Mouse (Mus musculus) hindbrain, embryonic 13.5 days (tissue): ENCODE results near the gene Fcgr4. TPM values are rescaled to one million over a fixed set of nuclear protein-coding genes. Genes with fewer than 3 reads are reported as not detected.

Experiments
- ATAC-seq: fragments of 200-750 bp; cut with Nextera tagmentation; 2 replicates; pipeline ENCODE4 v1.8.0; 2017; ENCODE audit warnings: moderate TSS enrichment; ENCODE audit not compliant: low FRiP score
- H3K27ac ChIP-seq: fragments of 300-500 bp; sonication (generic); 2 replicates; pipeline ENCODE4 v1.5.1; 2015; ENCODE audit warnings: inconsistent platforms, mild to moderate bottlenecking, moderate library complexity
- H3K27me3 ChIP-seq: fragments of 300-500 bp; sonication (generic); 2 replicates; pipeline ENCODE4 v1.6.1; 2015; ENCODE audit warnings: mild to moderate bottlenecking, inconsistent platforms
- H3K36me3 ChIP-seq: fragments of 300-500 bp; sonication (generic); 2 replicates; pipeline ENCODE4 v1.6.1; 2015; ENCODE audit warnings: mild to moderate bottlenecking, inconsistent platforms
- H3K4me1 ChIP-seq: fragments of 300-500 bp; sonication (generic); replicated peaks from 2 replicates; pipeline ENCODE4 v1.6.1; 2015; ENCODE audit warnings: inconsistent platforms
- H3K4me2 ChIP-seq: fragments of 300-500 bp; sonication (generic); 2 replicates; pipeline ENCODE4 v1.6.1; 2015; ENCODE audit warnings: inconsistent platforms, mild to moderate bottlenecking, moderate library complexity
- H3K4me3 ChIP-seq: fragments of 300-500 bp; sonication (generic); 2 replicates; pipeline ENCODE4 v1.5.1; 2015; ENCODE audit warnings: mild to moderate bottlenecking, inconsistent platforms
- H3K9ac ChIP-seq: fragments of 300-500 bp; sonication (generic); 2 replicates; pipeline ENCODE4 v1.6.1; 2015; ENCODE audit warnings: mild to moderate bottlenecking, inconsistent platforms
- H3K9me3 ChIP-seq: fragments of 300-500 bp; sonication (generic); 2 replicates; pipeline ENCODE4 v1.6.1; 2016; ENCODE audit warnings: inconsistent platforms
- WGBS: fragments of 180-500 bp; shearing (Covaris S2); methylation state at CpG from one replicate; pipeline ENCODE4 v1.1.7; 2015; 5-methylcytosine and 5-hydroxymethylcytosine counted together
- polyA plus RNA-seq: library from polyadenylated mRNA; unstranded; fragments of >200 nt; fragmentation: Nextera tagmentation; extraction: Ambion mirVana; gene quantifications from 2 replicates; pipeline ENCODE4 v1.2.1, GENCODE M21; 2015

Fcgr4 gene
- polyA plus RNA-seq, 1 experiment from 2014 or later, result 0.31 TPM

GRCm38 (mm10) chr1:170989656-170990055 lies 29.1 kb upstream of the Fcgr4 start:
- ATAC-seq, result no peak
- Histone ChIP-seq H3K4me2 (no peak overlapping the region), H3K4me3 (no peak overlapping the region), H3K36me3 (no peaks in the 10 kb centered on the region), H3K4me1 (no peaks in the 10 kb centered on the region), H3K9me3 (no peaks in the 10 kb centered on the region), H3K27ac (no peak overlapping the region), H3K9ac (no peak overlapping the region), H3K27me3 (no peaks in the 10 kb centered on the region)
- 79% methylated on average over 9 of the region's 9 CpGs for WGBS

GRCm38 (mm10) chr1:170992550-170992949 lies 26.2 kb upstream of the Fcgr4 start:
- no peak overlapping the region for H3K27ac ChIP-seq
- no peaks in the 10 kb centered on the region for H3K27me3 ChIP-seq
- H3K9me3 ChIP-seq, result no peaks in the 10 kb centered on the region
- H3K4me1 ChIP-seq, result no peaks in the 10 kb centered on the region
- WGBS, result 68% methylated on average over 5 of the region's 5 CpGs
- H3K36me3 ChIP-seq, result no peaks in the 10 kb centered on the region
- no peak for ATAC-seq
- H3K9ac ChIP-seq, result no peak overlapping the region
- no peak overlapping the region for H3K4me3 ChIP-seq
- H3K4me2 ChIP-seq, result no peak overlapping the region

- H3K9me3 ChIP-seq, result no peaks in the 10 kb centered on the region
- 87% methylated on average over 3 of the region's 3 CpGs for WGBS
- H3K4me1 ChIP-seq, result no peaks in the 10 kb centered on the region
- no peak for ATAC-seq
- no peak overlapping the region for H3K4me2 ChIP-seq
- H3K27me3 ChIP-seq, result no peaks in the 10 kb centered on the region; the same call in 1 of the 2 replicates
- H3K4me3 ChIP-seq, result no peak overlapping the region
- no peaks in the 10 kb centered on the region for H3K36me3 ChIP-seq
- H3K9ac ChIP-seq, result no peak overlapping the region
- no peak overlapping the region for H3K27ac ChIP-seq
These were observed 22.7 kb upstream of the Fcgr4 start for GRCm38 (mm10) chr1:170996034-170996433.

- no peak for ATAC-seq
- Histone ChIP-seq H3K4me2 (no peak overlapping the region), H3K27me3 (no peaks in the 10 kb centered on the region; the same call in 1 of the 2 replicates), H3K4me3 (no peak overlapping the region), H3K27ac (no peak overlapping the region), H3K36me3 (no peaks in the 10 kb centered on the region), H3K9me3 (no peaks in the 10 kb centered on the region), H3K9ac (no peak overlapping the region), H3K4me1 (no peaks in the 10 kb centered on the region)
- WGBS, result 38% methylated on average over 3 of the region's 3 CpGs
These were observed 22.0 kb upstream of the Fcgr4 start for GRCm38 (mm10) chr1:170996753-170997152.

GRCm38 (mm10) chr1:170997756-170998655 lies 20.7 kb upstream of the Fcgr4 start:
- Histone ChIP-seq H3K4me1 (no peaks in the 10 kb centered on the region), H3K27me3 (no peaks in the 10 kb centered on the region; the same call in 1 of the 2 replicates), H3K9me3 (no peaks in the 10 kb centered on the region), H3K9ac (0 out of 2 replicates have a peak overlapping the region, but pooled peaks have one; percentile 14), H3K36me3 (no peaks in the 10 kb centered on the region), H3K27ac (no peak overlapping the region), H3K4me3 (no peak overlapping the region), H3K4me2 (peak overlapping the region; percentile 27; the same call in 1 of the 2 replicates)
- ATAC-seq, result no peak
- WGBS, result 71% methylated on average over 21 of the region's 21 CpGs

- Histone ChIP-seq H3K4me2 (no peak overlapping the region), H3K9me3 (no peaks in the 10 kb centered on the region), H3K36me3 (no peaks in the 10 kb centered on the region), H3K4me1 (no peaks in the 10 kb centered on the region), H3K27me3 (no peaks in the 10 kb centered on the region; the same call in 1 of the 2 replicates), H3K27ac (no peak overlapping the region), H3K9ac (no peak overlapping the region), H3K4me3 (no peak overlapping the region)
- ATAC-seq, result no peak
These were observed 18.9 kb upstream of the Fcgr4 start for GRCm38 (mm10) chr1:170999811-171000210.

GRCm38 (mm10) chr1:171005081-171005480 lies 13.6 kb upstream of the Fcgr4 start:
- H3K4me2 ChIP-seq, result no peak overlapping the region
- no peak for ATAC-seq
- H3K27me3 ChIP-seq, result no peaks in the 10 kb centered on the region
- H3K9me3 ChIP-seq, result no peaks in the 10 kb centered on the region
- no peak overlapping the region for H3K27ac ChIP-seq
- H3K9ac ChIP-seq, result no peak overlapping the region
- no peaks in the 10 kb centered on the region for H3K4me1 ChIP-seq
- H3K36me3 ChIP-seq, result no peaks in the 10 kb centered on the region
- H3K4me3 ChIP-seq, result no peak overlapping the region
- 80% methylated on average over 6 of the region's 6 CpGs for WGBS

GRCm38 (mm10) chr1:171005586-171005985 lies 13.1 kb upstream of the Fcgr4 start:
- H3K27me3 ChIP-seq, result no peaks in the 10 kb centered on the region
- no peak overlapping the region for H3K9ac ChIP-seq
- H3K4me1 ChIP-seq, result no peaks in the 10 kb centered on the region
- no peaks in the 10 kb centered on the region for H3K36me3 ChIP-seq
- no peak for ATAC-seq
- no peak overlapping the region for H3K27ac ChIP-seq
- no peak overlapping the region for H3K4me3 ChIP-seq
- H3K9me3 ChIP-seq, result no peaks in the 10 kb centered on the region
- no peak overlapping the region for H3K4me2 ChIP-seq

- Histone ChIP-seq H3K27ac (no peak overlapping the region), H3K4me2 (no peak overlapping the region), H3K4me3 (no peak overlapping the region), H3K4me1 (no peaks in the 10 kb centered on the region), H3K27me3 (no peaks in the 10 kb centered on the region), H3K9me3 (no peaks in the 10 kb centered on the region), H3K36me3 (no peaks in the 10 kb centered on the region), H3K9ac (no peak overlapping the region)
- 95% methylated on average over 4 of the region's 4 CpGs for WGBS
- ATAC-seq, result no peak
These were observed 12.4 kb upstream of the Fcgr4 start for GRCm38 (mm10) chr1:171006335-171006734.

- H3K4me3 ChIP-seq, result no peak overlapping the region
- H3K9me3 ChIP-seq, result no peaks in the 10 kb centered on the region
- H3K4me1 ChIP-seq, result no peaks in the 10 kb centered on the region
- no peak overlapping the region for H3K4me2 ChIP-seq
- H3K27ac ChIP-seq, result no peak overlapping the region
- no peaks in the 10 kb centered on the region for H3K27me3 ChIP-seq
- no peaks in the 10 kb centered on the region for H3K36me3 ChIP-seq
- H3K9ac ChIP-seq, result no peak overlapping the region
- no peak for ATAC-seq
- 95% methylated on average over 2 of the region's 2 CpGs for WGBS
These were observed 11.8 kb upstream of the Fcgr4 start for GRCm38 (mm10) chr1:171006905-171007304.

GRCm38 (mm10) chr1:171011733-171012132 lies 7.0 kb upstream of the Fcgr4 start:
- H3K4me2 ChIP-seq, result no peak overlapping the region
- WGBS, result 87% methylated on average over 4 of the region's 4 CpGs
- ATAC-seq, result no peak

GRCm38 (mm10) chr1:171016676-171017356 lies 1.9 kb upstream of the Fcgr4 start:
- H3K9ac ChIP-seq, result no peak overlapping the region
- 86% methylated on average over 6 of the region's 6 CpGs for WGBS

More at GRCm38 (mm10) chr1:171011733-171012132, 7.0 kb upstream of the Fcgr4 start:
- no peak overlapping the region for H3K27ac ChIP-seq
- H3K27me3 ChIP-seq, result no peaks in the 10 kb centered on the region
- no peak overlapping the region for H3K9ac ChIP-seq
- no peak overlapping the region for H3K4me3 ChIP-seq
- no peaks in the 10 kb centered on the region for H3K36me3 ChIP-seq
- H3K9me3 ChIP-seq, result no peaks in the 10 kb centered on the region
- H3K4me1 ChIP-seq, result no peaks in the 10 kb centered on the region

More at GRCm38 (mm10) chr1:171016676-171017356, 1.9 kb upstream of the Fcgr4 start:
- Histone ChIP-seq H3K4me1 (no peaks in the 10 kb centered on the region), H3K4me2 (no peak overlapping the region), H3K4me3 (no peak overlapping the region), H3K27me3 (no peaks in the 10 kb centered on the region), H3K36me3 (no peaks in the 10 kb centered on the region), H3K9me3 (no peaks in the 10 kb centered on the region), H3K27ac (no peak overlapping the region)
- no peak for ATAC-seq
